Mouse (Mus musculus): ENCODE data around the gene Slc9b2. TPM values are rescaled to one million over a fixed set of nuclear protein-coding genes. Genes with fewer than 3 reads are reported as not detected.

The Slc9b2 gene
- total RNA-seq (2021), result under 1 TPM; 0.42 to 0.67 TPM
- long read RNA-seq, experiment 1, result 0 reads
- long read RNA-seq, experiment 2, full-length matches to known transcripts, result 1 of 1 reads
- long read RNA-seq, experiment 2, partial matches to known transcripts, result 0 of 1 reads
- long read RNA-seq, experiment 2, other reads (novel, unspliced or antisense), result 0 of 1 reads

DNA sequence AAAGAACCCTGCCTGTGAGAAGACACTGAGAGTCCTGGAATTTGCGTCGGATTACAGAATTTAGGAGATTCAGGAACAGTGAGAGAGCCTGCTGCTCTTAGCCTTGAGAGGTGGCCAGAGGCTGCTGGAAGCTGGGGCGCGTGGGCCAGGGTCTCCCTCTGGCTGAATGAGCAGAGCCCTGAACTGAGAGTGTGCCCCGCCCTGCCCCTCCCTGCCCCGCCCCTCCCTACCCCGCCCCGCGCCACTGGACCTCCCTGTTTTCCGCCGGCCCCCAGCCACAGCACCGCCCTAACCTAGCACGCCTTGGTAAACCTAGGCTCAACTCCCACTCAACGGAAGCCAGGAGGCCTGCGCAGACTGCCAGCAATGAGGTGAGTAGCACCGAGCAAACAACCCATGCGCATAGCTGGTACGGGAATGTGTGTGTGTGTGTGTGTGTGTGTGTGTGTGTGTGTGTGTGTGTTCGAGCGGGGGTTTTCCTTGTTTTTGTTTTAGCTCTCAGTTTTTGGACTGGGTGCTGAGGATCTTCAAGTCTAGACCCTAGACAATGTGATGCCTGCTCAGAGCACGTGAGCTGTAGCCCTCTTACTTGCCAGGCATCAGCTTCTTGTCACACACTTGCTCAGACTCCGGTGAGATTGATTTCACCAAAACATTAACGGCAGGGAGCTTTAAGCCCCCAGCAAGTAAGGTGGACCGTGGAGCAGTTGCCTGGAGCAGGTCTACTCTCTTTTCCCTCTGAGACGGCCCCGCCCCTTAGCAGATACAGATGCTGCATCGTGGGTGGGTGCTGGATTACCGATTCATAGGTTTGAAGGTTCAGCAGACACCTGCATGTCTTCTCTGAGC, at the start of gene Slc9b2:
Slc9b2 (plus strand) TSS at position 290 of the 849 bp plus-strand sequence.
- no peak for DNase-seq (ENCODE audit: low spot score in 2 of 2)

DNA sequence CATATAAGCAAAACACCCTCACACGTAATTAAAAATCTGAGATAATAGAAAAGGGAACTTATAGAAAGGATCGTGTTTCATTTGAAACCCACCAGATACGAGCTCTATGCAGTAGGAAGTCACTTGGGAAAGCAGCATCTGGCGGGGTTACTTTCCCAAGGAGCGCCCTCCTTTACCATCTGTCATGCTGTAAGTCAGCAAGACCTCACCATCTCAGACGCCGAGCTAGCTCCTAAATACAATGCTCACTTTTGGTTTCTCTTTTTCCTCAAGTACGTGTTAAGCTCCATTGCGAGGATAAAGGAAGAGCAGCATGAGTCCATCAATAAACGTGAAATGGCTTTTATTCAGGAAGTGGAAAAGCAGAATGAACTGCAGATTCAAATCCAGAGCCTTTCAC, 48.6 kb upstream of the Slc9b2 start:
- DNase-seq (ENCODE audit: low spot score in 2 of 2), result no peak

GRCm38 (mm10) chr3:135260233-135260632, 47.3 kb upstream of the Slc9b2 start:
- DNase-seq (ENCODE audit: low spot score in 2 of 2), result no peak

DNA sequence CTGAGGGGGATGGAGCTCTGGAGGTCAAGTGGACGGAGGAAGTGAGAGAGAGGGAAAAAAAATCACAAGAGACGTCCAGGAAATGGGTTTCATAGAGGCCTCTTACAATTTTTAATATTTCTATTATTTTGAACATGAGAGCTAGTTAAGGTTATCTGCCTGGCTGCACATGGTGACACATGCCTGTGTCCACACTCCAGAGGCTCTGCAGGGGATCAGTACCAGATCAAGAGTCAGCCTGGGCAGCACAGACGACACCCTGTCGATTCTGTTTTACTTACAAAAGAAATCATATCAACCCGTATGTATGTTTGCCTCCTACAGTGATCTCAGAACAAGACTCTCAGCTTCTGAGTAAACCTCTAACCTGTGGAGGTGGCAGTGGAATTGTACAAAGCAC, 38.9 kb upstream of the Slc9b2 start:
- no peak for DNase-seq (ENCODE audit: low spot score in 2 of 2)

GRCm38 (mm10) chr3:135269391-135269990, 38.0 kb upstream of the Slc9b2 start:
- no peak for DNase-seq (ENCODE audit: low spot score in 2 of 2)

- peak in 1 of 2 experiments; percentile 46 for DNase-seq (ENCODE audit: low spot score in 2 of 2)
These were observed 34.9 kb upstream of the Slc9b2 start for GRCm38 (mm10) chr3:135272627-135273026.

DNA sequence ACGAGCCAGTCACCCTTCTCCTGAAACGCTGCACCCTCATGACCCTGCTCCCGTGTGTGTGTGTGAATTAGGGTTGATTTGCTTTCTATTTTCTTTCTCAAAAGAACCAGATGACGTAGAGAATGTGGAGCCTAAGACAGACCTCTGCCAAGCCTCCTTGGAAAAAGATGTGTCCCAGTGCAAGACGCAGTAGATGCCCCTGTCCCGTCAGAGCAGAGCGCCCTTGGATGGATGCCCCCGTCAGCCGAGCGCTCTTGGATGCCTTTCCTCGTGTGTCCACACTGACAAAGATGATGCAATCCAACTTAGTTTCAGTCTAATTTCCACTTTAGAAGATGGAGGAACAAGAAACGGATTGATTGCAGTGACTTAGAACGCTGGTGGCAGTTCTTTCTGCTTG, 34.5 kb upstream of the Slc9b2 start:
- no peak for DNase-seq (ENCODE audit: low spot score in 2 of 2)

- DNase-seq (ENCODE audit: low spot score in 2 of 2), result no peak
These were observed 27.3 kb upstream of the Slc9b2 start for GRCm38 (mm10) chr3:135280160-135280559.

- DNase-seq (ENCODE audit: low spot score in 2 of 2), result peak; percentile 42 to 74
These were observed 26.7 kb upstream of the Slc9b2 start, which contains the start of gene Bdh2 for GRCm38 (mm10) chr3:135280669-135281415. Bdh2 (plus strand) TSS chr3:135281221.

GRCm38 (mm10) chr3:135281701-135282100, 25.8 kb upstream of the Slc9b2 start:
- no peak for DNase-seq (ENCODE audit: low spot score in 2 of 2)

DNA sequence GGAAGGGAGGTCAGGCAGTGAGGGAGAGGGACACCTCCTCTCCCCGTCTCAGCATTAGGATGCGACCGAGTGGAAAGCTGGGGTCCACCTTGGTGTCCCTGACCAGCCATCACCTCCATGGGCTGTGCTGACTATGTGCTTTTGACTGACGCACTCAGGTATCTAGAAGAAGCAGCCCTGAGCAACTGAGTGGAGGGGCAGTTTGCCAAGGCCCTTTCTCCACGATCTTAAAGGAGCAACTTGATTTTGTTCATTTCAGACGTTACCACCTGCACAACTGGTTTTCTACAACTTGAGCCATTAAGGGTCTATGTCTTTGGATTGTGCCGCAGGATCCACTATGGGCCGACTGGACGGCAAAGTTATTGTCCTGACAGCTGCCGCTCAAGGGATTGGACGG, 22.2 kb upstream of the Slc9b2 start:
- DNase-seq (ENCODE audit: low spot score in 2 of 2), result no peak

DNA sequence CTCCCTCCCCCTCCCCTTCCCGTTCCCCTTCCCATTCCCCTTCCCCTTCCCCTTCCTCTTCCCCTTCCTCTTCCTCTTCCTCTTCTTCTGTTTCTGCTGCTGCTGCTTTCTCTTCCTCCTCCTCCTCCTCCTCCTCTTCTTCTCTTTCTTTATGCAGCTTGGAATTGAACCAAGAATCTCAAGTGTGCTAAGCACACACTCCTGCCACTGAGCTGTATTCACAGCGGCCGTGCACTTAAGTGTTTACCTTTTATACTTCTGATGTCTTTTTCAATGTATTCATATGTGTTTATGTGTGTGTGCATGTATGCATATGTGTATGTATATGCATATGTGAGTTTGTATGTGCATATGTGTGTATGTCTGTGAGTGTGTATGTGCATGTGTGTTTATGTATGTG, 21.7 kb upstream of the Slc9b2 start:
- DNase-seq (ENCODE audit: low spot score in 2 of 2), result no peak

- no peak for DNase-seq (ENCODE audit: low spot score in 2 of 2)
These were observed 19.3 kb upstream of the Slc9b2 start for GRCm38 (mm10) chr3:135288138-135288750.

GRCm38 (mm10) chr3:135289148-135289547, 18.4 kb upstream of the Slc9b2 start:
- no peak for DNase-seq (ENCODE audit: low spot score in 2 of 2)

DNA sequence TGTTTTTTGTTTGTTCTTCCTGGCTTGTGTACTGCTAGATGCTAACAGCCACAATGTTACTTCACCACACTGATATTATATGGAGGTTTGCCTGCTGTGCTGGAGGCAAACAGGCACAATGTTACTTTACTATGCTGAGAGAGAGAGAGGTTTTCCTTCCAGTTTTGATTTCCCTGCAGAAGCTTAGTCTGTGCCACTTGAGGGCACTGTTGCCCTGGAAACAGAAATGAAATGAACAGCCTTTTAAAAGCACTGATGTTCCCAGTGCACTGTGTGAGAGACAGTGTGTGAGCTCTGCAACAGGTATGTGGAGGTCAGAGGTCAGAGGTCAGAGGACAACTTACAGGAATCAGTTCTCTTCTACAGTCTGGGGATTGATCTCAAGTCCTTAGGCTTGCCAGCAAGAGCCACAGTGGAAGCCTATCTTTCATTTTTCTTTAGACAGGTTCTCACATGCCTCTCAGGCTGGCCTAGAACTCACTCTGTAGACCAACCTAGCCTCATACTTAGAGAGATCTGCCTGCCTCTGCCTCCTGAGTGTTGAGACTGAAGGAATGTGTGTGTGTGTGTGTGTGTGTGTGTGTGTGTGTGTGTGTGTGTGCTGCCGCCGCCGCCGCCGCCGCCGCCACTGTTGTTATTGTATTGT, 17.1 kb upstream of the Slc9b2 start:
- no peak for DNase-seq (ENCODE audit: low spot score in 2 of 2)

DNA sequence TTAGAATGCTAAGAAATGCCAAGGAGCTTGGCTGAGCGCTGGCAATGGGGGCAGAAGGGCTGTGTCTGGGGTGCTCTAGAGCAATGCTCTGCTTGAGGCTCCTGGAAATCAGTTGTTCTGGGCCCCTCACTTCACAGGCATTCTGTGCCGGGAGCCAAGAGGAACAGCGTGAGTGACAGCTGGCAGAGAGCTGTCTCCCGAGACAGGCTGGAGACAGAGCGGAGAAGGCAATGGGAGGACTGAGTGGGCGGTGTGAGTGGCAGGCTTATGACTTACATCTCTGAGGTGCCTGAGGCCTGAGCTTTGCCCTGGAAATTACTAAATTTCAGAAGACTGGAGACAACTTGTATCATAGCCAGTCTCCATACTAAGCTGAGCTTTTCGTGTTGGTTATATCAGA, 13.8 kb upstream of the Slc9b2 start:
- no peak for DNase-seq (ENCODE audit: low spot score in 2 of 2)

DNA sequence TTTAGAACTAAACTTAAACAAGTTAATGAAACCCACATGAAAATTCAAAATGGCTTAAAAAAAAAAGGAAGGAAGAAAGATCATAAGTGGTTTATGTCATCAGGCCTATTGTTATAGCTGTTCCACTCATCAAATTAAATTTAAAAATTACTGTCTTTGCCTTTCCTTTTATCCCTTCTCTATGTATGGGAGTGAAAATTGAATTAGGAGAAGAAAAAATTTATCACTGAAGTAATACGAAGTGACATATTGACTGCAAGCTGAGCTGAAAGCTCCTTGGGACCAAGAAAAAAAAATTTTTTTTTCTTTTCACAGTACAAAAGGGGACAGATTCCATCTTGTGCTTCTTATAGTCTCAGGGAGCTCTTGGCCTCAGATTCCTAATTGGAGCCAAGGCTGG, 11.9 kb upstream of the Slc9b2 start:
- DNase-seq (ENCODE audit: low spot score in 2 of 2), result no peak

- DNase-seq (ENCODE audit: low spot score in 2 of 2), result no peak
These were observed 8.9 kb upstream of the Slc9b2 start for GRCm38 (mm10) chr3:135298560-135298959.

GRCm38 (mm10) chr3:135300081-135300480, 7.4 kb upstream of the Slc9b2 start:
- no peak for DNase-seq (ENCODE audit: low spot score in 2 of 2)

DNA sequence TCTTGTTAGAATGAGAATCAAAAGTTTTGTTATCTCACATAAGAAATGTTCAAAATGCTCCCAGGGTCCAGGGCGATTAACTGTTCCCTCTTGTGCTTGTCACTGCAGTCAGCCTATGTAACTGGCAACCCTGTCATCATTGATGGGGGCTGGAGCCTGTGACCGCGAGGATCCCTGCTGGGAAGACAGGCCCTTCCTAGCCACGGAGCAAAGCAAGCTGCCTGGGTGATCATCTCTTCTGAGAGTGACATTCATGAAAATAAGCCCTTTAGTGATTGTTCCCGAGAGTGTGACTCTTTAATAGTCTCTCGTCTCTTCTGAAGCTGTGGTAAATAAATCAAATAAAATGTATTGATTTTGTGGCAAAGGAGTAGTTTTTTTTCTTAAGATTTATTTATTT, 3.4 kb upstream of the Slc9b2 start:
- no peak for DNase-seq (ENCODE audit: low spot score in 2 of 2)

- DNase-seq (ENCODE audit: low spot score in 2 of 2), result no peak
These were observed 2.9 kb upstream of the Slc9b2 start for GRCm38 (mm10) chr3:135304566-135304965.
